Mouse (Mus musculus) bone marrow, adult 2 months (tissue): Measurements from ENCODE around the gene Cavin1. TPM values are rescaled to one million over a fixed set of nuclear protein-coding genes. Genes with fewer than 3 reads are reported as not detected.

ENCODE experiments used
- H3K27ac ChIP-seq: fragments of 200-500 bp; 2 replicates; pipeline ENCODE4 v1.5.1; 2012; ENCODE audit warnings: low read depth, mild to moderate bottlenecking, control low read depth, inconsistent platforms, low read length; ENCODE audit not compliant: control insufficient read depth, poor library complexity, insufficient read depth
- H3K4me1 ChIP-seq: fragments of 200-500 bp; 2 replicates; pipeline ENCODE4 v1.6.1; 2011; ENCODE audit warnings: low read length; ENCODE audit not compliant: control insufficient read depth, insufficient read depth
- H3K4me3 ChIP-seq: fragments of 200-500 bp; replicated peaks from 2 replicates; pipeline ENCODE3; 2011; ENCODE audit warnings: mild to moderate bottlenecking, low read depth, low read length, control low read depth; ENCODE audit not compliant: control insufficient read depth
- CTCF ChIP-seq: fragments of 200-500 bp; IDR thresholded peaks from 2 replicates; pipeline ENCODE4 v1.5.1; 2011; ENCODE audit warnings: low read length, control low read depth; ENCODE audit not compliant: control insufficient read depth, insufficient read depth
- POLR2A ChIP-seq: fragments of 200-500 bp; IDR thresholded peaks from 2 replicates; pipeline ENCODE4 v1.6.1; 2011; ENCODE audit warnings: low read depth, mild to moderate bottlenecking, control low read depth, low read length, borderline replicate concordance; ENCODE audit not compliant: control insufficient read depth
- WGBS: fragments of 180-500 bp; shearing (Covaris S2); methylation state at CpG from one replicate; pipeline ENCODE4 v1.1.7; 2018; 5-methylcytosine and 5-hydroxymethylcytosine counted together
- polyA plus RNA-seq: library from polyadenylated mRNA; stranded (reverse); fragments of >200 nt; gene quantifications from 2 replicates; pipeline ENCODE4 v1.2.4, GENCODE M21; 2011; ENCODE audit warnings: low replicate concordance; ENCODE audit not compliant: missing spikeins, insufficient read depth, insufficient read length

Gene Cavin1
- polyA plus RNA-seq, 1 experiment: 71.2 TPM

DNA sequence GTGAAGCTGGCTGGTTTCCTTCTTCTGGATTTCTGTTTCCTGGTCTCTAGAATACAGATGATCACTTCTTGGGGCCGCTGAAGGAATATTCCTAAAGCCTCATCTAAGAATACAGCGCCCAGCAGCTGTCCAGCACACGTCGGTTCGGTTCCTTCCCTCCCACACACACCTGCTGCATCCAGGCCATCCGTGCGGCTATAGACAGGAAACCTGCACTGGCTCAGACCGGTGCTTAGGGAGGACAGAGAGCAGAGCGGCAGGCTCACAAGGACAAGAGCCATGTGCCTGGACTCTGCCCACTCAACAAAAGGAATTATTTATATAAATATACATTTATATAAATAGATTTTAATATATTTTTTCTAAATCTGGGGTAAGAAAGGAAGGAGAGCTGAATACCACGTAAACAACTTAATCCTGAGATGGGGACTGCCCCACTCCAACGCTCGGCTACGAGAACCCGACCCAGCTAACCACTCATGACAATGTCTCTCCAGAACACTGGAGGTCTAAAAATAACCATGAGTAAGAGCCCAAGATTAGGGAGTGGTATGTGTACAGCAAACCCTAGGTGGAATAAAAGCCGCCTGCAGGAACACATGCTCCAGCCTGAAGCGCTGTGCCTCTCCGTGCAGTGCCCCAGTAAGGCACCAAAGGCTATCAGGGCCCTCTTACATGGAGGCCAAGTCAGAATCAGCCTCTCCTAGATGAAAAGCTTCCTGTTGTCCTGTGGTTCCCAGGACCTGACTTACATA lies 58.1 kb downstream of the Cavin1 start:
- Histone ChIP-seq H3K27ac (no peak overlapping the region), H3K4me1 (peaks cover 2% of the 10 kb centered on the region; the same call in 1 of the 2 replicates), H3K4me3 (no peak overlapping the region)
- no peak for TF ChIP-seq POLR2A
- no peak for TF ChIP-seq CTCF
- 82% methylated on average over 17 of the region's 17 CpGs for WGBS

DNA sequence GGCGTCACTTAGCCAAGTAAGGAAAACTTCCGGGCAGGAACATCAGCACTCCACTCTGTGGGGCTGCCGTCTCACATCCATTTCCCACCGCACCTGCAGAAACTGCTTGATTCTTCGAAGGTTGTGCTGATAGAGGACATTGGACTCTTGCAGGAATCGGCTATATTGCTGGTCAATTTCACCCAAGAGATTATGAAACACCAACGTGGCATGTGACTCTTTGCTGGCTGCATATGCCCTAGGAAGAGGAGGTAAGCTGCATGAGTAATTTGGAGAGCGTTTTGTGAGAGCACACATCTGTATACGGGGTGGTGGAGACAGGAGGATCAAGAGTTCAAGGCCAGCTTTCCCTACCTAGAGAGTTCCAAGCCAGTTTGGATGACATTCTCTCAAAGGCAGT lies 62.1 kb downstream of the Cavin1 start:
- Histone ChIP-seq H3K27ac (no peak overlapping the region), H3K4me3 (no peak overlapping the region), H3K4me1 (no peaks in the 10 kb centered on the region)
- WGBS: 76% methylated on average over 9 of the region's 9 CpGs
- TF ChIP-seq POLR2A (no peak), CTCF (no peak)

GRCm38 (mm10) chr11:100908112-100908511 lies 62.6 kb downstream of the Cavin1 start:
- Histone ChIP-seq H3K27ac (no peak overlapping the region), H3K4me1 (no peaks in the 10 kb centered on the region), H3K4me3 (no peak overlapping the region)
- TF ChIP-seq CTCF (no peak), POLR2A (no peak)
- 68% methylated on average over 2 of the region's 2 CpGs for WGBS

- Histone ChIP-seq H3K27ac (no peak overlapping the region), H3K4me1 (no peaks in the 10 kb centered on the region), H3K4me3 (no peak overlapping the region)
- 74% methylated on average over 4 of the region's 4 CpGs for WGBS
- TF ChIP-seq CTCF: no peak
Observed at GRCm38 (mm10) chr11:100906885-100907284, 63.8 kb downstream of the Cavin1 start.

Other genes starting within 250 kb of the Cavin1 start
- gene Rab5c, start 232.7 kb downstream of the Cavin1 start, polyA plus RNA-seq: 91.8 and 126 TPM in 2 replicates
- not detected in 2 replicates for gene Kcnh4, start 210.9 kb downstream of the Cavin1 start, polyA plus RNA-seq
- not detected in 2 replicates for gene Hcrt, start 208.0 kb downstream of the Cavin1 start, polyA plus RNA-seq
- gene Ghdc, start 199.9 kb downstream of the Cavin1 start, polyA plus RNA-seq: 3.7 and 4.9 TPM in 2 replicates
- gene Stat5b, start 120.2 kb downstream of the Cavin1 start, polyA plus RNA-seq: 10.7 and 14.5 TPM in 2 replicates
- 8.6 and 16.5 TPM in 2 replicates for gene Stat5a, start 111.5 kb downstream of the Cavin1 start, polyA plus RNA-seq
- gene Stat3, start 31.3 kb downstream of the Cavin1 start, polyA plus RNA-seq: 21.4 and 60.0 TPM in 2 replicates
- 44.9 and 61.5 TPM in 2 replicates for gene Atp6v0a1, start 38.6 kb upstream of the Cavin1 start, polyA plus RNA-seq
- 3.4 and 5.6 TPM in 2 replicates for gene Naglu, start 99.1 kb upstream of the Cavin1 start, polyA plus RNA-seq
- gene Hsd17b1, start 107.5 kb upstream of the Cavin1 start, polyA plus RNA-seq: 0.97 and 2.3 TPM in 2 replicates
- gene Coasy, start 111.7 kb upstream of the Cavin1 start, polyA plus RNA-seq: 11.2 and 25.5 TPM in 2 replicates
- 15.3 and 23.6 TPM in 2 replicates for gene Mlx, start 116.4 kb upstream of the Cavin1 start, polyA plus RNA-seq
- 12.6 and 14.3 TPM in 2 replicates for gene Psmc3ip, start 124.5 kb upstream of the Cavin1 start, polyA plus RNA-seq
- gene Retreg3, start 149.0 kb upstream of the Cavin1 start, polyA plus RNA-seq: 34.4 and 49.4 TPM in 2 replicates
- gene Tubg1, start 149.1 kb upstream of the Cavin1 start, polyA plus RNA-seq: 12.3 and 16.4 TPM in 2 replicates
- 3.4 TPM in 1 of 2 replicates, not detected in the other for gene Tubg2, start 185.0 kb upstream of the Cavin1 start, polyA plus RNA-seq
- gene Cntnap1, start 199.6 kb upstream of the Cavin1 start, polyA plus RNA-seq: 0.54 and 1.5 TPM in 2 replicates
- 2.0 and 2.1 TPM in 2 replicates for gene Plekhh3, start 200.5 kb upstream of the Cavin1 start, polyA plus RNA-seq
- gene Ccr10, start 204.6 kb upstream of the Cavin1 start, polyA plus RNA-seq: not detected in 2 replicates